Mouse (Mus musculus) layer of hippocampus, postnatal 36 days (tissue): ENCODE results near the gene Ppp2r3a. TPM values are rescaled to one million over a fixed set of nuclear protein-coding genes. Genes with fewer than 3 reads are reported as not detected.

Experiments used
- DNase-seq, 2 experiments: peaks; one replicate each; pipeline ENCODE4 v3.0.0; 2022
- total RNA-seq, 2 experiments: library from RNA; stranded (reverse); gene quantifications; 2 replicates each; pipeline ENCODE4 v1.2.3; 2021

Gene Ppp2r3a
- total RNA-seq, 2 experiments from 2014 or later: 26.5 to 32.1 TPM

DNA sequence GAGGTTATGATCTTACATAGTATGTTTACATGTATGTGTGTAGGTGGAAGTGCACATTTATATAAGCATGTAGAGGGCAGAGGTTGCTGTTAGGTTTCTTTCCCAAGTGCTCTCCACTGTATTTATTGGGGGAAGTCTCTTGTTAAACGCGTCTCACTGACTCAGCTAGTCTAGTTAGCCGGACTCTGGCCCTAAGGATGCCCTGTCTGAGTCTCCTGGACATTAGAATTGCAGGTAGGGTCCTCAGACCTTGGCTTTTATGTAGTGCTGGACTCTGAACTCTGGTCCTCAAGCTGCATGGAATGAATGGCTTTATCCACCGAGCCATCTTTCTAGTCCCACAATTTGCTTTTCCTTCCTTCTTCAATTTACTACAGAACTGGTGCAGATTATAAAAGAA, 108.0 kb downstream of the Ppp2r3a start:
- no peak for DNase-seq

DNA sequence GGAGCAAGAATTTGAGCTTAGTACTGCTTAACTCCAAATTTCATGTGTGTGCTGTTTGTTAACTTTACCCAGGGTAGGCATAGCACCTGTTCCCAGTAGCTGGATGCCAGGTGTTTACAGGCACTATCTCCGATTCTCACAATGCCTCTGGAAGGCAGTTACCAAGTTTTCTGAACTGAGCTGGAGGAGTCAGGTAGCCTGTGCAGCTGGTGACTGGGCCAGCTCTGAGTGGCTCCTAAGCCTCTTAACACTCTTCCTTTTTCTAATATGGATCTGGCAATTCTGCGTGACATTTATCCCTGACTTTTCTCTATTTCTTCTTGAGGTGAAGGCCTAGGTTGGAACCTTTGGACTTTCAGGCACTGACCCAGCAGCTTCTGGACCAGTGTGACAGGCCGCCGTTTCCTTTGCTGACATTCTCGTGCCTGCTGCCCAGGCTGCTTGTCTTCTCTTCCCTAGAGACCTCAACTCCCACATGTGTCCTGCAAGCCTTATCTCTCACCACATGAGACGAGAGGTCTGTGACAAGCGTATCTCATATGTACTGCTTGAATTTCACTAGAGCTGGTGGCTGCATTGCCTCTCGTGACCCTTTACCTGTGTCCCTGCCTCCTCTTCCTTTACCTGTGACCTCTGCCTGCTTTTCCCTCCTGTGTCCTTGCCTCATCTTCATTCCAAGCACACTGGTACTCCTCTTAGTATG, 137.3 kb downstream of the Ppp2r3a start:
- no peak for DNase-seq

DNA sequence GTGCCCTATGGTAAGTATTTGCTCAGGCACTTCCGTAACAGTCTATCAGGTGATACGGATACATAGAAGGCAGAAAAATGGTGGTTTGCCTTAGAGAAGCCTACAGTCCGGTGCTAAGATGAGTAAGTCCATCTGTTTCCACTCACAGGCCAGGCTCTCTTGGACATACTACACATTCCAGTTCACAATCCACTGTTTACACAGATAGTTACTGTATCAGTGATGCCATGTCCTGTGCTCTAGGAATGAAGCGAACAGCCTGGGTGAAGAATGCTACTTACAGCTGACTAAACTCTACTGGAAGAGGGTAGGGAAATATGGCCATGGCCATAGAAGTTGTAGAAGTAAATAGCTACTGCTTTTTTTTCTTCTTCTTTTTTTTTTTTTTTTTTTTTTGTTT, 138.3 kb downstream of the Ppp2r3a start:
- no peak for DNase-seq

DNA sequence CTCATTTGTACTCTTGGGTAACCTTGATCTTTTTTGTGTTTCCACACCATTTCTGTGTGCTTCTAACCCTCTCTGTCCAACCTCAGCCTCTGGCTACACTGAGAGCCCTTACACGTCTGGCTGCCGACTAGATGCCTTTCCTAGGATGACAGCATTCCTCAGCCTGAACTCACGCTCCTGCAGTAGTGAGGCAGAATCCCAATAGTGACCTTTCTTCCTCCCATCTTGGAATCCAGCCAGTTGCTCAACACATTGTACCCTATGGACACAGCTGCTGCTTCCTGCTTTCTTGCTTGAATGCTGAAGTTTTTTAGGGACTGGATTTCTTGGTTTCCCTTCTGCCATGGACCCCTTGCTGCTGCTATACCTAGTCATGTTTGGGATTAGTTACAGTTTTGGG, 141.6 kb downstream of the Ppp2r3a start:
- no peak for DNase-seq

DNA sequence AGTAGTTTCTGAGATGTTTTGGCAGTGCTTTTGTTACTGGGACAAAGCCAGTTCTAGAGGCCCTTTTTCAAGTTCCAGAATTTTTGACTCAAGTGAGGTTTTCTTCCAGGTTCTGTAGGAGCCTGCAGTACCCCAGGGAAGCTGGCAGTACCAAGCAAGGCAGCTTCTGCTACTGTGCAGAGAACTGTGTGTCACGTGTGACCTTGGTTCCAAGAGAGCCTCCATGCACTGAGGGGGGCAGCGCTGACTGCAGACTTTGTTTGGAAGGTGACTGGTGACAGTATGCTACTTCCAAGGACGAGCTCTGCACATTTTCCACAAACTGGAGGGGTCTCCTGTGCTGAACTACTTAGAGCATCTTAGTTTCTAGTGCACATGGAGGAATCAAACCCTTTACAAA, 144.2 kb downstream of the Ppp2r3a start:
- DNase-seq: no peak

DNA sequence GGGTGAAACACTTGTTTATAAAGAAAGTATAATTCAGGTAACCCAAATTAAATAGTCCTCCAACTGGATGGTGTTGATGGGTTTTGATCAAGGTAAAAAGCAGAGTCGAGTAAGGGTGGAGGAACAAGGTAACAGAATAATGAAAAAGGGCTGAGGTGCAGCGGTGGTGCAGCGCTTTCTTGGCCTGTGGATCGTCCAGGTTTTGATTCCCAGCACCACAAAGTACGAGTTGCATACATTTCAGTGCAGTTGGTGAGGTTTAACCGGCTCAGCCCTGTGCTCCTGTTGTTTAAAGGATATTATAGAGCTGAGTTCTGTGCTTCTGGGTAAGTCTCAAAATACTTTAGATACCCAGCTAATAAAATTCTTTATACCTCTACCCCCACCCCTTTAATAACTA, 145.9 kb downstream of the Ppp2r3a start:
- no peak for DNase-seq

DNA sequence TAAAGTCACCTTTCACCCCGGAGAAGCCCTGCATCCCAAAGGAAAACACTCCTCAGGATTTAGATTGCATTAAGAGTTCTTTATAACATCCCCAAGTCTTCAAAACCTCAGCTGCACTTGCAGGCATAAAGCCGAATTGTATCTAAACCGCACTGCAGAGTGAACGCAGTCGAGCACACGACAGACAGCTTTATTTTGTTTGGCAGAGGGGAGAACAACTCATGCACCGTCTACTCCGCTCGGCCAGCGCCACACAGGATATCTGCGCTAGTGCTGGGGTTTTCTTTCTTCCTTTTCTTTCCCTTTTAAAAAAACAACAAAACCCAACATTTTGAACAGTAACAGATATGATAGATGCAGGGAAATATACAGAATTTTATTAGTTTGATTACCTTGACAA, 146.7 kb downstream of the Ppp2r3a start:
- DNase-seq: no peak

DNA sequence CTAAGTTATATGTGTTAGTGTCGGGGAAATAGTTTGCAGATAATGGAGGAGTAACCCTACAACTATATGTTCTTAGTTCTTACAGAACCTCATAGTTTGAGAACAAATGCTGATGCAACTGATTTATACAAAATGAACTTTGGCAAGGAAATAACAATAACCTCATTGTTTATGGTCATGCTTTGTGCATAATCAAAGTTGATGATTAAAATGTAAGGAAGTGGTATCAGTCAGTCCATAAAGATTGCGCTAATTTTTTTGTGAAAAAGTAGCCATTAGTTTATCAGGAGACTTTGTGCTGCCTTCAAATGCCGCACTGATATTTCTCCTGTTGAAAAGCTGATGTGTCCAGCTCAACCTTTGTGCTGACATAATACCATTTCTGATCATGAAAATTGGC, 149.3 kb downstream of the Ppp2r3a start:
- no peak for DNase-seq

DNA sequence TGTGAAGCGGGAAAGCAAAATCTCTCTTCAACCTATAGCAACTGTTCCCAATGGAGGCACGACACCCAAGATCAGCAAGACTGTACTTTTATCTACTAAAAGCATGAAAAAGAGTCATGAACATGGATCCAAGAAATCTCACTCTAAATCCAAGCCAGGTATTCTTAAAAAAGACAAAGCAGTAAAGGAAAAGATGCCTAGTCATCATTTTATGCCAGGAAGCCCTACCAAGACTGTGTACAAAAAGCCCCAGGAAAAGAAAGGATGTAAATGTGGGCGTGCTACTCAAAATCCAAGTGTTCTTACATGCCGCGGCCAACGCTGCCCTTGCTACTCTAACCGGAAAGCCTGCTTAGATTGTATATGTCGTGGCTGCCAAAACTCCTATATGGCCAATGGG, 150.0 kb downstream of the Ppp2r3a start:
- DNase-seq: no peak

DNA sequence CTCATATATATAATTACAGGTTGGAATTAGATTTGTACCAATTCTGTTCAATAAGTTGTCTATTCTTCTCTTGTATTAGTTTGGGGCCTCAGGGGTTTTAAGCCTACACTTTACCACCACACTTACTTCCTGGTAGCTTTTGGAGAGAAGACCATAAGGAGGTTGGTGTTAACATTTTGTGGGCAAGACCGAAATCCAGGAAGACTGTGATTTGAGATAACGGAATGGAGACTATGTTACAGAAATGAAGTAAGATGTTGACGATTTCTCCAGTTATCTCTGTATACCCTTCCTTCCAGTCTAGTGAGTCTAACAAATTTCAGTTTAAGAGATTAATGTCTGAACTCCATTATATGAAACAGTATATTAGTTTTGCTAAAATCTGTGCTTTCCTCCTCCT, 151.4 kb downstream of the Ppp2r3a start:
- no peak for DNase-seq

DNA sequence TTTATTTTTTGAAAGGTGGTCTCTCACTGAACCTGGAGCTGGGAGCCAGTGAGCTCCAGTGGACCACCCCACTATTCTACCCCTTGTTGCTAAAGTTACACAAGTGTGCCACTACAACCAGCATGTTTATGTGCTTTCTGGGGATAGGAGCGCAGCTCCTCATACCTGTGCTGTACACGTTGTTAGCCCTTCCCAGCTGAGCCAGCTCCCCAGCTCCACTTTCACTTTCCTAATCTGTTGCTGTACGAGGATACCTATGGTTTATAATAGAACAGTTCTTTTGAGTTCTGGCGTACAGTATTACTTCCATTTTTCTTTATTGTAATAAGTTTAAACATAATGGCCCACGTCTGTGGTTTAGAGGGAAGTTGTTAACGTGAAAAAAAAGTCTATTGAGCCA, 152.2 kb downstream of the Ppp2r3a start:
- DNase-seq: no peak

DNA sequence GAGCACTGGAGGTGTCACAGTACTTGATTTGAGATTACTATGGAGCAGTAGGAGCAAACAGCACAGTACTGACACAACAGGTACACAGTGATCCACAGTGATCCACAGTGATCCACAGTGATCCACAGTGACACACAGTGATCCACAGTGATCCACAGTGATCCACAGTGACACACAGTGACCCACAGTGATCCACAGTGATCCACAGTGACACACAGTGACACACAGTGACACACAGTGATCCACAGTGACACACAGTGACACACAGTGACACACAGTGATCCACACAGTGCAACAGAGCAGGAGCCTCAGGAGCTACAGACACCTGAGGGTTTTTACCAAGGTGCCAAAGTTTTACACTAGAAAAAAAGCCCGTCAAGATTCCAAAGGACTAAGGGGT, 154.1 kb downstream of the Ppp2r3a start:
- DNase-seq: no peak

DNA sequence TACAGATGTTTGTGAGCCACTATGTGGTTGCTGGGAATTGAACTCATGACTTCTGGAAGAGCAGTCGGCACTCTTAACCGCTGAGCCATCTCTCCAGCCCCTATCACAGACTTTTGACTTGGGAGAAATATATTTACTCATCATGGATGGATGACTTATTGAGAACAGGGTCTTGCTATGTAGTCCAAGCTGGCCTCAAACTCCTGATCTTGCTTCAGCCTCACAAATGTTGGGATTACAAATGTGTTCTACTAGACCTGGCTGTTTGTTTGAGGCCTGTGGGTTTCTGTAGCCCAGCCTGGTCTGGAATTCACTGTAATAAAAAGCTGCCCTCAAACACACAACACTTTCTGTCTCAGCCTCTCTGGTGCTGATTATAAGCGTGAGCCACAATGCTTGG, 155.1 kb downstream of the Ppp2r3a start:
- DNase-seq: no peak

DNA sequence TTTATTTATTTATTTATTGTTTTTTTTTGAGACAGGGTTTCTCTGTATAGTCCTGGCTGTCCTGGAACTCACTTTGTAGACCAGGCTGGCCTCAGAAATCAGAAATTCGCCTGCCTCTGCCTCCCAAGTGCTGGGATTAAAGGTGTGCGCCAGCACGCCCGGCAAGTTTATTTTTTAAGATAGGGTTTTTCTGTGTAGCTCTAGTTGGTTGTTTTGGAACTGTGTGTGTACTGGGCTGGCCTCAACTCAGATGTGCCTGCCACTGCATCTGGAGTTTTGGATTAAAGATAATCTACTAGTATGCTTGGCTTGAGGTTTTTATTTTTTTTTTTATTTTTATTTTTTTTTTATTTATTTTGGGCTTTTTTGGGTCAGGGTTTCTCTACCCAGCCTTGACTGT, 156.2 kb downstream of the Ppp2r3a start:
- no peak for DNase-seq

DNA sequence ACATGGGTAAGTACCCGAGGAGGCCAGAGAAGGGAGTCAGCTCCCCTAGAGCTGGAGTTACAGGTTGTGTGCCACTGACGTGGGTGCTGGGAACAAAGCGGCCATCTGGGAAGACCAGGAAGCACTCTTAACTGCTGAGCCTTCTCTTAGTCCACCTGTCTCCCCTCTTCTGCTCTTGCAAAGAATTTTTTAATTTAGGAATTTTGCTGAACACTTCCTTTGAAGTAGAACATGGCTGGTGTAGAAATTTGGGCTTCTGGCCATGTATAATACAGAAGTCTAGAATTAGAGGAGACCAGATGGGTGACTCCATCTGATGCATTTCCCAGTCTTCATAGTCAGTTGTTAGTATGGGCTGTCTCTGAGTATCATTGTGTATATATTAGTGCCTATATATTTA, 167.9 kb downstream of the Ppp2r3a start:
- DNase-seq: peak in 1 of 2 experiments; percentile 37

DNA sequence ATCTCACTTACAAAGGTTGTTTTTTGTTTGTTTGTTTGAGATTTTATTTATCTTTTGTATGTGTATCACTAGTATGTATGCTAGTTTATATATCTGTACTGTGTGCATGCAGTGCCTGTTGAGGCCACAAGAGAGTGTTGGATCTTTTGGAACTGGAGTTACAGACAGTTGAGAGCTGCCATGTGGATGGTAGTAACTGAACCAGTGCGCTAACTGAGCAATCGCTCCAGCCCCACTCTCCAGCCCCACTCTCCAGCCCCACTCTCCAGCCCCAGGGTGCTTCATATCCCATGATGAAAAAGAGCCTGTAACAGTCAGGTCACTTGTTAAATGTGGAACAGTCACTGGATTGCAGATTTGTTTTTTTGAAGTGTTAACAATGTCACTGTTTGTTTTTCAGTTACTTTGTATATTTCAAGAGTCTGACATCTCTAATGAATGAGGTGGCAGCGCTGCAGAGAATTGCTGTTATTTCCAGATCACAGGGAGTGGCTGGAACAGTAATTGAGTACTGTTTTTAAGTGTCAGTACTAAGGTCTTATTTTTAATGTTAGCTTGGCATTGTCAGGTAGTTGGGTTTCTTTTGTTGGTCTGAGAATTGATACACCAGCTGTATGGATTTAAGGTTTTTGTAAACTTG, 171.4 kb downstream of the Ppp2r3a start:
- DNase-seq: no peak

DNA sequence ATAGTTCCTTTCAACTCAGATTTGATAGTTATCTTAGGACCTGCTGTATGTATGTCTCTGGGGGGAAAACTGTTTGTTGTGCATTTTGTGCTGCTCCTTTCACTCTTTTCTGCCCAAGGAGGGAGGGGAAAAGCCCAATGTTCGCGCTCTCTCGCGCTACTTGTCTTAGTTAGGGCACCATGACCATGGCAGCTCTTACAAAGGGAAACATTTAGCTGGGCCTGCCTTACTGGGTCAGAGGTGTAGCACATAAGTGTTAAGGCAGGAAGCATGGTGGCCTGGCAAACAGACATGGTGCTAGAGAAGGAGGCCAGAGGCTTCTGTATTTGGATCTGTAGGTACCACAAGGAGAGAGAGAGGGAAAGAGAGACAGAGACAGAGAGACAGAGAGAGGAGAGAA, 173.0 kb downstream of the Ppp2r3a start:
- no peak for DNase-seq

DNA sequence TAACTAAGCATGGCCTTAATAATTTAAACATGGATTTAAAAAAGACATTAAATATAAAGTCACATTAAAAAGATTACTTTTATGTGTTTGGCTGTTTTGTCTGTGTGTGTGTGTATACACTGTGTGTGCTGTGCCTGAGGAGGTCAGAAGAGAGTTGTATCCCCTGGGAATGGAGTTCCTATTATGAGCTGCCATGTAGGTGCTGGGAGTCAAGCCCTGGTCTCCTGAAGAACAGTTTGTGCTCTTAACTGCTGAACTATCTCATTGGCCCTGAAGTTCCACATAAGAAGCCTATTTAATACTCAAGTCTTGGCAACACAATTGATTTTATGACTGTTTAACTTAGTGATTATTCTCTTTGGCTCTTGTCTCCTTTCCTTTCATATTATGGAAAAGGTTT, 174.1 kb downstream of the Ppp2r3a start:
- no peak for DNase-seq

DNA sequence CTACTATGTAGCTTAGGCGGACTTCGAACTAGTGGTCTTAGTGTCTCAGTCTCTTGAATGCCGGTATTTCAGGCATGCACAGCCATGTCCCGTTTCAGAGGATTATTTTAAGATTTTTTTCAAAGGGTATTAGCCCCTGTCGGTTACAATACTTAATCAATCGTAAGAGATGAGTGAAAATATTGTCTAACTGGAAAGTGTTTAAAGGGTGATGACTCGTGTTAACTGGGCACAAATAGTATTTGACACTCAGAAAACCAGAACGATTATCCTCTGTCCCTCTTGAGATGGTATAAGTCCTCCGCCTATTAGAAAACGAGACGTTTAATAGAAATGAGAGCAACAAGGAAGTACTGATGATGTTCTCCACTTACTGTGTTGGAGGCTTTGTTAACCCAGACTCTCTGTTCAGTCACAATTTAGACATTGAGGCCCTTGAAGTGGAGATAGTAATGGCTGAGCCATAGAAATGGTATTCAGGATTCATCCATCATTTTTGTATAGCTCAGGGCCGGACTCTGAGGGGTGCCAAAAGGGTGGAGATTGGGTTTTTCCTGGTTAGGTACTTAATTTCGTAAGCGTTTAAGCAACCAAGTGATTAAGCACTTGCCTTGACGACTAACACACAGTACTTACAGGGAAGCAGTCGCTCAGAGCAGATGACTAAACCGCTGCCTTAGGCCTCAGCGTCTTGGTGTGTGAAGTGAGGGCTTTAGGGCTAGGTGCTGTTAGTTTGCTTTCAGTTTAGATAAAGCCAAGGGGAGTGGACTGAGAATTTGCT, 175.3 kb downstream of the Ppp2r3a start:
- DNase-seq: no peak

DNA sequence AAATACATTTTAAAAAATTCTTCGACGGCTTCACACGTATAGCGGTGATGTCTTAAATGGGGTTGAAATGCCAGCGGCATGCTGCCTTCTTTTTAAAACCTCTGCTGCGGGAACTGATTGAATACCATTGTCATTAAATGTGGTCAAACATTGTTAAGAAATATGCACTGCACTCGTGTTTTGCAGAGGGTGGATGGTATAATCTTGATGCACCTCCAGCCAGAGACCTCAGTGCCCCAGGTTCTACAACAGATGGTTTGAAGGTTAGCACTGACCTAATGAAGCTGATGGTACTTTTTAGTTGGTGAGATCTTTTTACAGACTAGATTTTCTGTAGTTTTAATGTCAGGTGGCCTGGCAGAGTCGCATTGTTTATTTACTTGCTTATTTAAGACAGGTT, 175.9 kb downstream of the Ppp2r3a start:
- DNase-seq: no peak

DNA sequence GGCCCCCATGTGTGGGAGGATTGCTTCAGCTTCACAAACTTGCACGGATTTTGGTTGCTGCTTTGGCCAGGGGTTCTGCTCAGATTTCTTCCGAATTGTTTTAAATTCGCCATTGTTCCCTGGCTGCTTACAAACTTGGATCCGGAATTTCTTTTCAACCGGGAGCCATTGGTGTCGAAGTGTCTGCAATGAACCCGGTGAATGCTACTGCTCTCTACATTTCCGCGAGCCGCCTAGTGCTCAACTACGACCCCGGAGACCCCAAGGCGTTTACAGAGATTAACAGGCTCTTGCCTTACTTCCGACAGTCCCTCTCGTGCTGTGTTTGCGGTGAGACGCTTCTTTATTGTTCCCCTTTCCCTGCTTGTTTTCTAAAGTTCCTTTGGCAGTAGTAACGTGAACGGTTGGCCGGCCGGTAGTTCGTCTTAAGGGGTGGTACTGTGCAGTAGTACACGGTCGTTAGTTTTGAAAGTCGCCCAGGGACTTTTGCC, 176.5 kb downstream of the Ppp2r3a start:
- no peak for DNase-seq

DNA sequence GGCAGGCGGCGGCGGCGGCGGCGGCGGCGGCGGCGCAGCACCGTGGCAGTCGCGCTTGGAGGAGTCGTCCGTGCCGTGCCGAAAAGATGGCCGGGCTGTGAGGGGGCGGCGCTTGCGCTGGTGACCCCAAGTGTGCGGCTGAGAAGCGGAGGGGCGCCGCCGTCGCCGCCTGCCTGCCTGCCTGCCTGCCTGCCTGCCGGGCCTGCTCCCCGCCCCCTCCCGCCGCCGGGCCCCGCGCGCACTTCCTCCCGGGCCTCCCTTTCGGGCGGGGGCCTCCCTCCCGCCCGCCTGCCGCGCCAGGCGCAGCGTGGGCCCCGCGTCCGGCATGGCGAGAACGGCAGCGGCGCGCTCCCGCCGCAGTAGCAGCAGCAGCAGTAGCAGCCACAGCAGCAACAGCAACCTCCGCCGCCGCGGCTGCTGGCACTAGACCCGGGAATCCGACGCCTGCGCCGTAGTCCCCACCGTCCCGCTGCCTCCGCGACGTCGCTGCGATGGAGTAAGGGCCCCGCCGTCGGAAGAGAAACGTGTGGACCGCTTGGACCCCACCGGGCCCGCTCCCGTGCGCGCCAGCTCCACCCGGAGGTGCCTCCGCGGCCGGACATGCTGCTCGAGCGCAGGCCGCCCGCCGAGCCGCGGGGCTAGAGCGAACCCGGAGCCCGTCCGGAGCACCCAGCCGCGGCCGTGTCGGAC, 177.1 kb downstream of the Ppp2r3a start:
- DNase-seq: peak; percentile 82 to 85

DNA sequence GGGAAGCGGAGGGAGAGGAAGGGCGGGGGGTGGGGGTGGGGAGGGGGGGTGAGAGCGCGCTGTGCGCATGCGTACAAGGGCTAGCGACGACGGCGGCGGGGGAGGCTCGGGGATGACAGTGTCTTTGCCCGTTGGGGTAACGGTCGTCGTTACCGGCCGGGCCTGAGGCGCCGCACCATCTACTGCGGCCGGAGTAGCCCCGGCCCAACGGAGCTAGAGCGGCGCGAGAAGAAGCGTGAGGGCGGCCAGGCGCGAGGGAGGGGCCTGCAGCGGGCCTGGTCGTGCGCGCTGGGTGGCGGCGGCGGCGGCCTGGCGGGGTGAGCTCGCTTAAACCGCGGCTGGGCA, 177.6 kb downstream of the Ppp2r3a start, which contains the start of gene Msl2:
Gene Msl2, plus strand, starts transcription at position 115 of the 345 bp plus-strand sequence.
- DNase-seq: no peak
